Mouse (Mus musculus): ENCODE measurements at regions not wholly inside any gene's neighbourhood (a gene's known extent, or its start where the extent isn't known, plus 50 kb on each side); places are given as distances from the start of the nearest gene placed in this dataset.

DNA sequence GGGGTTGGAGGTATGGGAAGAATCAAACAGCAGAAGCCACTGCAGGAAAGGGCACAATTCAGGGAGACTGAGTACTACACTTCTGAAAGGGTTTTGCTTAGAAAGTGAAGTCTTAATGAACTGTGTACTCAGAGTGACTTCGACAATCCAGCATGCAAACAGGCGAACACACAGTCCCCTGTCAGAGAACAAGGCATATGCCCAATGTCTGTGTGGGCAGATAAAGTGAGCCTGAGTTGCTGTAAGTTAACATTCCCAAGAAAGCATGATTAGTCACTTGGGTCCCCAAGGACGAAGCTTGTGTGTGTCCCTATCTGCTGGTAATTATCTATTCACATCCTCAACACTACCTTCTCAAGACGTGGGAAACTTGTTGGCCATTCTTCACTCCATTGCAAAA is 115.2 kb upstream of the Nav3 start:
- no peak overlapping the region for H3K4me3 ChIP-seq (ENCODE audit: low read depth, low read length)
- 36% methylated on average over 4 of the region's 4 CpGs for WGBS (ENCODE audit: insufficient replicate concordance)
- ATAC-seq (ENCODE audit: low read depth): no peak

DNA sequence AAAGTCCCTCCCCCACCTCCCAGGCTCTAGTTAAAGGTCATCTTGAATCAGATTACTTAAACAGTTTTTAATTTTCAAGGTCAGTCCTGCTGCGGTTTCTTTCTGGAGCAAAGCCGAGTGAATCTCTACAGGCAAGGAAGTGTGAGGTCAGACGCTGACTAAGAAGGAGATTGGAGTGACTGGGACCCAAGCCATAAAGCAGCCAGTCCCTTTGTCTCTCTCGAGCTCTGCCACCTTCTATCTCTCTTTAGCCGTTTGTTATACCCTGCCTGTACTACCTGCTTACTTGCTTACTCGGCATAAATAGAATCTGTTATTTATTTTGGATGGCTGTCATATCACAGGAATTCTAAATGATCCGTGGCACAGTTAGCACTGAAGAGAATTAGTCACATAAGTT is 117.5 kb upstream of the Nav3 start:
- H3K27me3 ChIP-seq (ENCODE audit: control insufficient read depth, insufficient read depth, low read depth, low read length): no peaks in the 10 kb centered on the region
- H3K36me3 ChIP-seq (ENCODE audit: control insufficient read depth, insufficient read depth): no peaks in the 10 kb centered on the region
- WGBS (ENCODE audit: insufficient replicate concordance): 48% methylated on average over 7 of the region's 7 CpGs
- H3K9me3 ChIP-seq (replicated peaks; ENCODE audit: control insufficient read depth, low read length): no peaks in the 10 kb centered on the region
- no peak overlapping the region for H3K27ac ChIP-seq (ENCODE audit: low read length)
- ATAC-seq (ENCODE audit: low read depth): no peak
- no peak overlapping the region for H3K4me3 ChIP-seq (ENCODE audit: low read depth, low read length)
- no peak overlapping the region for H3K4me2 ChIP-seq (ENCODE audit: low read depth, low read length)
- H3K9ac ChIP-seq (ENCODE audit: low read depth, low read length): no peak overlapping the region
- H3K4me1 ChIP-seq (ENCODE audit: control insufficient read depth, low read depth, low read length): no peaks in the 10 kb centered on the region

More for the DNA sequence above, 115.2 kb upstream of the Nav3 start:
- Histone ChIP-seq H3K27me3 (ENCODE audit: control insufficient read depth, insufficient read depth, low read depth, low read length) (no peaks in the 10 kb centered on the region), H3K36me3 (ENCODE audit: control insufficient read depth, insufficient read depth) (no peaks in the 10 kb centered on the region), H3K27ac (ENCODE audit: low read length) (no peak overlapping the region), H3K4me2 (ENCODE audit: low read depth, low read length) (no peak overlapping the region), H3K9ac (ENCODE audit: low read depth, low read length) (no peak overlapping the region), H3K9me3 (replicated peaks; ENCODE audit: control insufficient read depth, low read length) (no peaks in the 10 kb centered on the region), H3K4me1 (ENCODE audit: control insufficient read depth, low read depth, low read length) (no peaks in the 10 kb centered on the region)

DNA sequence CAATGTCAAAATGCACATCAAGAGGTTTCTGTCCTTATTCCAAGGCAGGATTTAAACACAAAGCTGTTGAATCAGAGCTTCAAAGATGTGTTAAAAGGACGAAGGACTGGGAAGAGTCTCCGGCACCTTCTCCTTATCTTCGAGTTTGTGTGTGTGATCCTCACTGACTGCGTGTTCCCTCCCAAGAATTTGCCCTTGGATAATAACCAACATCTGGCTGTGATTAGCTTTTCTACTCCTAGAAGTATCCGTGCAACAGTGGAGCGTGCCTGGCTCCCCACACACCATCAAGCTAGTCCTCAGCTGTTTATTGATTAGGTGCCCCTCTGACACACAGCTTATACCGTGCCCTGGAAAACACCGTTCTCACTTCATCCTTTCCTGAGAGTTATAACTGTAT is 130.0 kb upstream of the Nav3 start:
- Histone ChIP-seq H3K4me3 (ENCODE audit: low read depth, low read length) (no peak overlapping the region), H3K27me3 (ENCODE audit: control insufficient read depth, insufficient read depth, low read depth, low read length) (no peaks in the 10 kb centered on the region), H3K9ac (ENCODE audit: low read depth, low read length) (no peak overlapping the region), H3K36me3 (ENCODE audit: control insufficient read depth, insufficient read depth) (no peaks in the 10 kb centered on the region), H3K4me2 (ENCODE audit: low read depth, low read length) (no peak overlapping the region), H3K27ac (ENCODE audit: low read length) (no peak overlapping the region), H3K4me1 (ENCODE audit: control insufficient read depth, low read depth, low read length) (no peaks in the 10 kb centered on the region), H3K9me3 (replicated peaks; ENCODE audit: control insufficient read depth, low read length) (no peaks in the 10 kb centered on the region)
- WGBS (ENCODE audit: insufficient replicate concordance): 72% methylated on average over 8 of the region's 8 CpGs
- no peak for ATAC-seq (ENCODE audit: low read depth)

DNA sequence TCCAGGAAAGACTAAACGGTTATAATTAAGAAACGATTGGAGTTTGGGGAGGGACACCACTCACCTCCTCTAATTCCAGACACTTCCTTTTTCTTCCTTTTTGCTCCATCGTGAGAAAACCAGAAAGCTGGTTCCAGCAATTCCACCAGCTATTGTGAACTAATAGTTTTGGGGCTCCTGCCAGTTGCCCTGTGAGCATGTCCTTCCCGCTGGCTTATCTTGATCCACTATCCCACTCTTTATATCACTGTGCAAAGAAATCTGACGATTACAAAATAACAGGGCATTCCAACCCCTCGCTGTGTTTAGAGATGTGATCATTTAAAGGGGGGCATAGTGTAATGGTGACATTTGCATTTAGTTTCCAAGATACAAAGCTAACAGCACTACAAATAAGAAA is 130.5 kb upstream of the Nav3 start:
- Histone ChIP-seq H3K36me3 (ENCODE audit: control insufficient read depth, insufficient read depth) (no peaks in the 10 kb centered on the region), H3K4me2 (ENCODE audit: low read depth, low read length) (no peak overlapping the region), H3K9me3 (replicated peaks; ENCODE audit: control insufficient read depth, low read length) (no peaks in the 10 kb centered on the region), H3K27me3 (ENCODE audit: control insufficient read depth, insufficient read depth, low read depth, low read length) (no peaks in the 10 kb centered on the region), H3K4me1 (ENCODE audit: control insufficient read depth, low read depth, low read length) (no peaks in the 10 kb centered on the region), H3K4me3 (ENCODE audit: low read depth, low read length) (no peak overlapping the region), H3K27ac (ENCODE audit: low read length) (no peak overlapping the region), H3K9ac (ENCODE audit: low read depth, low read length) (no peak overlapping the region)
- WGBS (ENCODE audit: insufficient replicate concordance): 50% methylated on average over 6 of the region's 6 CpGs
- ATAC-seq (ENCODE audit: low read depth): no peak

DNA sequence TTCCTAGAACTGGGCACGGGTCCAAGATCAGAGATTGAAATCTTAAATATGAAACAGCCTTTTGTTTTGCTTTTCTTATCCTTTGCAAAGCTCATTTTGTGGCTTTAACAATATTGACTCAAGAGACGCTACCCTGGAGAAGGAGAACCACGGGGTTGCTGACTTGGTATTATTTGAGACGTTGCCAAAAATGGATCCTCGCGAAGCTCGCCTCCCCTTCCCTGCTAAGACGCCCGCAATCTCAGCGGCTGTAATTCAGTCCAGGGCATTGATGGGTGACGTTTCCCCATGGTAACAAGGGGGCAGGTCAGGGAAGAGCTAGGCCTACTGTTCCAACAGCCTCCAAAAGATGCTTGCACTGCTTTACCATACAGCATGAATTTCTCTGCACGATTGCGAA is 131.5 kb upstream of the Nav3 start:
- Histone ChIP-seq H3K4me1 (ENCODE audit: control insufficient read depth, low read depth, low read length) (no peaks in the 10 kb centered on the region), H3K27ac (ENCODE audit: low read length) (no peak overlapping the region), H3K27me3 (ENCODE audit: control insufficient read depth, insufficient read depth, low read depth, low read length) (no peaks in the 10 kb centered on the region), H3K9me3 (replicated peaks; ENCODE audit: control insufficient read depth, low read length) (no peaks in the 10 kb centered on the region), H3K4me3 (ENCODE audit: low read depth, low read length) (no peak overlapping the region), H3K9ac (ENCODE audit: low read depth, low read length) (no peak overlapping the region), H3K36me3 (ENCODE audit: control insufficient read depth, insufficient read depth) (no peaks in the 10 kb centered on the region), H3K4me2 (ENCODE audit: low read depth, low read length) (no peak overlapping the region)
- no peak for ATAC-seq (ENCODE audit: low read depth)
- WGBS (ENCODE audit: insufficient replicate concordance): 71% methylated on average over 13 of the region's 13 CpGs

DNA sequence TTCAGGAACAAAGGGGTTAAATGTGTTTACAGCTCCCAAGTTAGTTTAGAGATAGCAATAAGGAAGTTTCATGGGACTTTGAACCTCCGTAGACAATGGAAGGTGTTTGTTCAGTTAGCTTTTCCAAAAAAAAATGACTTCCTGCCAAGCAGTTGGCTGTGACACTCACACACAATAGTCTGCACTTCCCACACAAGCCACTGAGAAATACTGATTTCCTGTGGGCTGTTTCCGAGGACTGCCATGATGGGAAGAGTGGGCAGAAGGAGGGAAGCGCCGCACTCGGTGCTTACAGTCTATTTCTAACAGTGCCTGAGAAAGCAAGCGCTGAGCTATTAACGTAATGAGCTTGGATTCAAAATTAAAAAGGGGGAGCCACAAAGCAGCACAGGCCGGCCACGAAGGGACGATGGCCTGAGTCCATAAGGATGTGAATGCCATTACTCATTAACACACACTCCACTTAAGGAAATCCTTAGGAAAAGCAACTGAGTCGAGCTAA is 144.4 kb upstream of the Nav3 start:
- ATAC-seq (ENCODE audit: low read depth): peak; percentile 58; the same call in 1 of the 2 replicates
- WGBS (ENCODE audit: insufficient replicate concordance): 16% methylated on average over 11 of the region's 11 CpGs
- no peaks in the 10 kb centered on the region for H3K36me3 ChIP-seq (ENCODE audit: control insufficient read depth, insufficient read depth)
- no peaks in the 10 kb centered on the region for H3K27me3 ChIP-seq (ENCODE audit: control insufficient read depth, insufficient read depth, low read depth, low read length)
- H3K4me1 ChIP-seq (ENCODE audit: control insufficient read depth, low read depth, low read length): no peaks in the 10 kb centered on the region
- no peak overlapping the region for H3K4me3 ChIP-seq (ENCODE audit: low read depth, low read length)
- no peak overlapping the region for H3K4me2 ChIP-seq (ENCODE audit: low read depth, low read length)
- H3K9me3 ChIP-seq (replicated peaks; ENCODE audit: control insufficient read depth, low read length): no peaks in the 10 kb centered on the region
- no peak overlapping the region for H3K9ac ChIP-seq (ENCODE audit: low read depth, low read length)
- H3K27ac ChIP-seq (ENCODE audit: low read length): no peak overlapping the region

DNA sequence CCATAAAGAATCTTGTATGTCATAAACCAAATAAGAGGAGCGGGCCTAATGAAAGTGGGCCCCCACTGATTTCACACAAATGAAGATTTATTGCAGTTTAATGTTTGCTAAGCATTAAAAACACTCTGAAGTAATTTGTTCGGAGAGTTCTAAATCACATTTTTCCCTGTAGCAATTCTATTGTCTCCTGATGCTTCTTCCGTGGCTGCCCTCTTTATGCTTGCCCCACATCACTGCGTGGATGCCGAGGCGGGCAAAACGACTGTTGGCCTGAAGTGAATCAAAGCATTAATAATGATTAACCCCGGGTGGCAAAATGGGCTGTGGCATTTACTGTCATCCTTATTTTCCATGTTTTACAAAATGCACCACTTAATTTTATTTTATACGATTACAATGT is 134.9 kb upstream of the E2f7 start:
- Histone ChIP-seq H3K36me3 (ENCODE audit: control insufficient read depth, insufficient read depth) (no peaks in the 10 kb centered on the region), H3K27ac (ENCODE audit: low read length) (no peak overlapping the region), H3K9ac (ENCODE audit: low read depth, low read length) (no peak overlapping the region), H3K4me2 (ENCODE audit: low read depth, low read length) (no peak overlapping the region), H3K4me3 (ENCODE audit: low read depth, low read length) (no peak overlapping the region), H3K9me3 (replicated peaks; ENCODE audit: control insufficient read depth, low read length) (no peaks in the 10 kb centered on the region), H3K4me1 (ENCODE audit: control insufficient read depth, low read depth, low read length) (no peaks in the 10 kb centered on the region), H3K27me3 (ENCODE audit: control insufficient read depth, insufficient read depth, low read depth, low read length) (no peaks in the 10 kb centered on the region)
- no peak for ATAC-seq (ENCODE audit: low read depth)
- WGBS (ENCODE audit: insufficient replicate concordance): 72% methylated on average over 9 of the region's 9 CpGs

DNA sequence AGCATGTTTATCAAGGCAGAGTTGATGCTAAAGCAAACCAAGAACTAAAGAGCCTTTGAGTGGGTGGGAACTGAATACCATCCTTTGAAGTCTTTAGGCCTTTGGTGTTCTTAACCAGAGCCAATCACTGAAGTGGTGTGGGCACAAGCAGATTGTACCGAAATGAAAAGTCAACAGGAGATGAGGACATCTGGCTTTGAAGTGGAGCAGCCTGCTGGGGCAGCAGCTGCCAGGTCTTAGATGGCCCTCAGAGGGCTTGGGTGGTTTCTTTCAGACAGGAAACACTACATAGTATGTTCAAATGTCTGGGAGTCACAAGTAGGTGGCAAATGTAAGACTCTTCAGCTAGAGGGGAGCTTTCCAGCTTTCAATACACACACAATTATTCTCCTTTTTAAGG is 128.2 kb upstream of the E2f7 start:
- 23% methylated on average over 1 of the region's 1 CpGs for WGBS (ENCODE audit: insufficient replicate concordance)
- no peaks in the 10 kb centered on the region for H3K9me3 ChIP-seq (replicated peaks; ENCODE audit: control insufficient read depth, low read length)
- no peak overlapping the region for H3K4me2 ChIP-seq (ENCODE audit: low read depth, low read length)
- H3K27me3 ChIP-seq (ENCODE audit: control insufficient read depth, insufficient read depth, low read depth, low read length): no peaks in the 10 kb centered on the region
- H3K4me3 ChIP-seq (ENCODE audit: low read depth, low read length): no peak overlapping the region
- ATAC-seq (ENCODE audit: low read depth): no peak
- no peaks in the 10 kb centered on the region for H3K4me1 ChIP-seq (ENCODE audit: control insufficient read depth, low read depth, low read length)
- H3K9ac ChIP-seq (ENCODE audit: low read depth, low read length): no peak overlapping the region
- H3K36me3 ChIP-seq (ENCODE audit: control insufficient read depth, insufficient read depth): no peaks in the 10 kb centered on the region
- no peak overlapping the region for H3K27ac ChIP-seq (ENCODE audit: low read length)

DNA sequence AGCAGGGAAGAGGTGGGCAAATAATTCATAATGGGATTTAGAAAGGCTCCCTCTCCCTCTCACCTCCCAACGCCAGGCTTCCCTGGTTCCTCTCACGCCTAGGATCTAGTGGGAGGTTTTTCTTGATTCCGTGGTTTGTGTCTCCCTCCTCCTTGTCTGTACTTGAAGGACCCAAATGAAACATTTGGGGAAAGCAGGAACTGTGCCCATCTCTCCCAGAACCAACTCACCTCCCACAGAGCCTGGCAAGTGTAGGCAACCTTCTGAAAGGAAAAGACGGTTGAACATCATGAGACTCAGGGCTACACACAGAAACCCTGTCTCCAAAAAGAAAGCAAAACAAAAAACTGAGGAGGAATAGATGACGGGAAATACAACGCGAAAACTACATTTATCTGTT is 126.0 kb upstream of the E2f7 start:
- Histone ChIP-seq H3K4me1 (ENCODE audit: control insufficient read depth, low read depth, low read length) (no peaks in the 10 kb centered on the region), H3K4me2 (ENCODE audit: low read depth, low read length) (no peak overlapping the region), H3K36me3 (ENCODE audit: control insufficient read depth, insufficient read depth) (no peaks in the 10 kb centered on the region), H3K4me3 (ENCODE audit: low read depth, low read length) (no peak overlapping the region), H3K9me3 (replicated peaks; ENCODE audit: control insufficient read depth, low read length) (no peaks in the 10 kb centered on the region), H3K27ac (ENCODE audit: low read length) (no peak overlapping the region), H3K27me3 (ENCODE audit: control insufficient read depth, insufficient read depth, low read depth, low read length) (no peaks in the 10 kb centered on the region), H3K9ac (ENCODE audit: low read depth, low read length) (no peak overlapping the region)
- no peak for ATAC-seq (ENCODE audit: low read depth)
- WGBS (ENCODE audit: insufficient replicate concordance): 64% methylated on average over 7 of the region's 7 CpGs

DNA sequence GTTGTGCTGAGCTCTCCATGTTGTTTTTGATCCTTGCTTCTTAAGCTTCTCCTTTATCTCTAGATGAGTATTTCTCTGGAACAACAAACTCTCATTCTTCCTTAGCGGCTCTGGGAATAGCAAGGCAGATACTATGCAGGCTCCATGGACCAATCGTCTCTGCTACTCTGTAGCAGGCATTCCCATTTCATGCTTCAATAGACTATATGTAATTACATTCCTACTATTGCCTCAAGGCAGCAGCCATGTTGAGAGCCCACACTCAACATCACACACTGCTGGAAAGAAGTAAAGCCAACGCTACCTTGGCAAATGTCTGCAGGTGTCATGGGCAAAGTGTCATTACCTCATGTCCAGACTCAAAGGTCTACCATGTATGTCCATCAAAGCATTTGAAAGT is 119.6 kb upstream of the E2f7 start:
- H3K27me3 ChIP-seq (ENCODE audit: control insufficient read depth, insufficient read depth, low read depth, low read length): no peaks in the 10 kb centered on the region
- ATAC-seq (ENCODE audit: low read depth): no peak
- H3K4me1 ChIP-seq (ENCODE audit: control insufficient read depth, low read depth, low read length): no peaks in the 10 kb centered on the region
- 64% methylated on average over 3 of the region's 3 CpGs for WGBS (ENCODE audit: insufficient replicate concordance)
- H3K4me3 ChIP-seq (ENCODE audit: low read depth, low read length): no peak overlapping the region
- H3K27ac ChIP-seq (ENCODE audit: low read length): no peak overlapping the region
- no peak overlapping the region for H3K9ac ChIP-seq (ENCODE audit: low read depth, low read length)
- no peaks in the 10 kb centered on the region for H3K9me3 ChIP-seq (replicated peaks; ENCODE audit: control insufficient read depth, low read length)
- H3K4me2 ChIP-seq (ENCODE audit: low read depth, low read length): no peak overlapping the region
- H3K36me3 ChIP-seq (ENCODE audit: control insufficient read depth, insufficient read depth): no peaks in the 10 kb centered on the region

Measured in liver, embryonic 16.5 days (tissue).